Mouse (Mus musculus): ENCODE measurements around the gene Shisal1. TPM values are rescaled to one million over a fixed set of nuclear protein-coding genes. Genes with fewer than 3 reads are reported as not detected.

The Shisal1 gene
- polyA plus RNA-seq, 1 experiment from 2014 or later: 3.2 TPM

DNA sequence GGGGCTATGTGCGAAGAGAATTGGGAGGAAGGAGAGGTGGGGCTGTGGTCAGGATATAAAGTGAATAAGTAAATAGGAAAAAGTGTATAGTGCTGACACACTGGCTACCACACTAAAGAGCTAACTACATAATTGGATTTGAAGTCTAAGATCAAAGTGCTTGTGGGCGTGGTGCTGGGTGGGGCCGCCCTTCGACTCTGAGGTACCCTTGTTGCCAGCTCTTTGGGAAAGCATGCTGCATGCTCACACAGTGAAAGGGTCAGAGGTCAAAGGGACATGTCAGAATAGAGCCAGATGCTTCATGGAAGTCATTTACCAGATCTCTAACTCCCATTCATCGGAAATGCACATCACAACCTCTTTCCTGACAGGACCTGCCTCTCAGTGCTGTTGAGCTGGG is 74.1 kb downstream of the Shisal1 start:
- 66% methylated on average over 5 of the region's 5 CpGs for WGBS
- no peaks in the 10 kb centered on the region for H3K36me3 ChIP-seq (ENCODE audit: control insufficient read depth, insufficient read depth, low read length)
- H3K27ac ChIP-seq (ENCODE audit: low read depth, low read length): no peak overlapping the region

GRCm38 (mm10) chr15:84367402-84367801 is 79.5 kb downstream of the Shisal1 start:
- DNase-seq (ENCODE audit: low spot score) (no peak), ATAC-seq (ENCODE audit: low FRiP score) (no peak)
- H3K27me3 ChIP-seq (ENCODE audit: control insufficient read depth, insufficient read depth, low read length): no peaks in the 10 kb centered on the region
- H3K4me3 ChIP-seq (ENCODE audit: low read depth, low read length): no peak overlapping the region
- no peak overlapping the region for H3K4me2 ChIP-seq (replicated peaks; ENCODE audit: low read depth, low read length)
- no peaks in the 10 kb centered on the region for H3K36me3 ChIP-seq (ENCODE audit: control insufficient read depth, insufficient read depth, low read length)
- 79% methylated on average over 8 of the region's 8 CpGs for WGBS
- H3K4me1 ChIP-seq (replicated peaks; ENCODE audit: control insufficient read depth, insufficient read depth, low read length): no peaks in the 10 kb centered on the region
- no peaks in the 10 kb centered on the region for H3K9me3 ChIP-seq (ENCODE audit: control insufficient read depth, low read length)
- no peak overlapping the region for H3K27ac ChIP-seq (ENCODE audit: low read depth, low read length)
- no peak overlapping the region for H3K9ac ChIP-seq (ENCODE audit: low read depth, low read length)

More for the DNA sequence above, 74.1 kb downstream of the Shisal1 start:
- ATAC-seq (ENCODE audit: low FRiP score): no peak
- Histone ChIP-seq H3K9ac (ENCODE audit: low read depth, low read length) (no peak overlapping the region), H3K4me2 (replicated peaks; ENCODE audit: low read depth, low read length) (no peak overlapping the region), H3K9me3 (ENCODE audit: control insufficient read depth, low read length) (no peaks in the 10 kb centered on the region; the same call in 1 of the 2 replicates), H3K27me3 (ENCODE audit: control insufficient read depth, insufficient read depth, low read length) (no peaks in the 10 kb centered on the region), H3K4me3 (ENCODE audit: low read depth, low read length) (no peak overlapping the region), H3K4me1 (replicated peaks; ENCODE audit: control insufficient read depth, insufficient read depth, low read length) (no peaks in the 10 kb centered on the region)
- no peak for DNase-seq (ENCODE audit: low spot score)

DNA sequence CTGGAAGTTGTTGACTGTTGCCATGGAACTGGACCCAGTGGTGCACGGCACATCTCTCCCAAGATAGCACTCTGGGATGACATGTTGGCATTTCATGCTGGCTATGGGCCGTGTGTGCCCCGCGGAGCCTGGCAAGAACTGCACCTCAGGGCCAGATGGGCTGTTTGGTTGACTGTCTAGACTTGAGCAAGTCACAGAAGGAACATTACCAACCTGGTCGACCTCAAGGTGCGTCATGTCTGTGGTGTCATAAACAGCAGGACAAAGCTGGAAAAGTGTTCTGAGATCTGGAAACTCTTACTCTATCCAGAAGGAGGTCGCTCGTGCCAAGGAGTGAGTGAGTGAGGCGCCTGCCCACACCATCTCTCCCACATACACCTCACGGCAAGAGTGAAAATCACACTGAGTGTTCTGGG is 80.3 kb downstream of the Shisal1 start:
- ATAC-seq (ENCODE audit: low FRiP score): no peak
- 95% methylated on average over 10 of the region's 10 CpGs for WGBS
- no peak overlapping the region for H3K4me2 ChIP-seq (replicated peaks; ENCODE audit: low read depth, low read length)

GRCm38 (mm10) chr15:84365675-84366381 is 81.1 kb downstream of the Shisal1 start:
- no peak overlapping the region for H3K4me2 ChIP-seq (replicated peaks; ENCODE audit: low read depth, low read length)
- H3K36me3 ChIP-seq (ENCODE audit: control insufficient read depth, insufficient read depth, low read length): no peaks in the 10 kb centered on the region
- H3K27me3 ChIP-seq (ENCODE audit: control insufficient read depth, insufficient read depth, low read length): no peaks in the 10 kb centered on the region
- no peak overlapping the region; the same call in 1 of the 2 replicates for H3K27ac ChIP-seq (ENCODE audit: low read depth, low read length)
- no peaks in the 10 kb centered on the region for H3K4me1 ChIP-seq (replicated peaks; ENCODE audit: control insufficient read depth, insufficient read depth, low read length)
- no peaks in the 10 kb centered on the region for H3K9me3 ChIP-seq (ENCODE audit: control insufficient read depth, low read length)
- H3K4me3 ChIP-seq (ENCODE audit: low read depth, low read length): no peak overlapping the region
- DNase-seq (ENCODE audit: low spot score): peak; percentile 18
- no peak for ATAC-seq (ENCODE audit: low FRiP score)
- no peak overlapping the region for H3K9ac ChIP-seq (ENCODE audit: low read depth, low read length)
- 70% methylated on average over 17 of the region's 17 CpGs for WGBS

More for the DNA sequence above, 80.3 kb downstream of the Shisal1 start:
- H3K36me3 ChIP-seq (ENCODE audit: control insufficient read depth, insufficient read depth, low read length): no peaks in the 10 kb centered on the region
- no peaks in the 10 kb centered on the region for H3K27me3 ChIP-seq (ENCODE audit: control insufficient read depth, insufficient read depth, low read length)
- no peaks in the 10 kb centered on the region for H3K9me3 ChIP-seq (ENCODE audit: control insufficient read depth, low read length)
- DNase-seq (ENCODE audit: low spot score): no peak
- H3K9ac ChIP-seq (ENCODE audit: low read depth, low read length): no peak overlapping the region
- no peaks in the 10 kb centered on the region for H3K4me1 ChIP-seq (replicated peaks; ENCODE audit: control insufficient read depth, insufficient read depth, low read length)
- H3K4me3 ChIP-seq (ENCODE audit: low read depth, low read length): no peak overlapping the region
- no peak overlapping the region for H3K27ac ChIP-seq (ENCODE audit: low read depth, low read length)

GRCm38 (mm10) chr15:84364746-84365145 is 82.2 kb downstream of the Shisal1 start:
- H3K9me3 ChIP-seq (ENCODE audit: control insufficient read depth, low read length): no peaks in the 10 kb centered on the region
- H3K27me3 ChIP-seq (ENCODE audit: control insufficient read depth, insufficient read depth, low read length): no peaks in the 10 kb centered on the region
- no peak overlapping the region for H3K4me2 ChIP-seq (replicated peaks; ENCODE audit: low read depth, low read length)
- H3K27ac ChIP-seq (ENCODE audit: low read depth, low read length): no peak overlapping the region
- no peaks in the 10 kb centered on the region for H3K36me3 ChIP-seq (ENCODE audit: control insufficient read depth, insufficient read depth, low read length)
- DNase-seq (ENCODE audit: low spot score): no peak
- no peak for ATAC-seq (ENCODE audit: low FRiP score)
- no peak overlapping the region for H3K4me3 ChIP-seq (ENCODE audit: low read depth, low read length)
- no peaks in the 10 kb centered on the region for H3K4me1 ChIP-seq (replicated peaks; ENCODE audit: control insufficient read depth, insufficient read depth, low read length)
- H3K9ac ChIP-seq (ENCODE audit: low read depth, low read length): no peak overlapping the region
- WGBS: 86% methylated on average over 3 of the region's 3 CpGs

GRCm38 (mm10) chr15:84355081-84355480 is 91.8 kb downstream of the Shisal1 start:
- WGBS: 84% methylated on average over 5 of the region's 5 CpGs
- H3K27ac ChIP-seq (ENCODE audit: low read depth, low read length): no peak overlapping the region
- no peak overlapping the region for H3K9ac ChIP-seq (ENCODE audit: low read depth, low read length)
- no peaks in the 10 kb centered on the region for H3K36me3 ChIP-seq (ENCODE audit: control insufficient read depth, insufficient read depth, low read length)
- no peaks in the 10 kb centered on the region for H3K27me3 ChIP-seq (ENCODE audit: control insufficient read depth, insufficient read depth, low read length)
- DNase-seq (ENCODE audit: low spot score): no peak
- no peak overlapping the region for H3K4me2 ChIP-seq (replicated peaks; ENCODE audit: low read depth, low read length)
- no peaks in the 10 kb centered on the region for H3K9me3 ChIP-seq (ENCODE audit: control insufficient read depth, low read length)
- no peak overlapping the region for H3K4me3 ChIP-seq (ENCODE audit: low read depth, low read length)
- ATAC-seq (ENCODE audit: low FRiP score): no peak
- H3K4me1 ChIP-seq (replicated peaks; ENCODE audit: control insufficient read depth, insufficient read depth, low read length): no peaks in the 10 kb centered on the region; the same call in 1 of the 2 replicates

DNA sequence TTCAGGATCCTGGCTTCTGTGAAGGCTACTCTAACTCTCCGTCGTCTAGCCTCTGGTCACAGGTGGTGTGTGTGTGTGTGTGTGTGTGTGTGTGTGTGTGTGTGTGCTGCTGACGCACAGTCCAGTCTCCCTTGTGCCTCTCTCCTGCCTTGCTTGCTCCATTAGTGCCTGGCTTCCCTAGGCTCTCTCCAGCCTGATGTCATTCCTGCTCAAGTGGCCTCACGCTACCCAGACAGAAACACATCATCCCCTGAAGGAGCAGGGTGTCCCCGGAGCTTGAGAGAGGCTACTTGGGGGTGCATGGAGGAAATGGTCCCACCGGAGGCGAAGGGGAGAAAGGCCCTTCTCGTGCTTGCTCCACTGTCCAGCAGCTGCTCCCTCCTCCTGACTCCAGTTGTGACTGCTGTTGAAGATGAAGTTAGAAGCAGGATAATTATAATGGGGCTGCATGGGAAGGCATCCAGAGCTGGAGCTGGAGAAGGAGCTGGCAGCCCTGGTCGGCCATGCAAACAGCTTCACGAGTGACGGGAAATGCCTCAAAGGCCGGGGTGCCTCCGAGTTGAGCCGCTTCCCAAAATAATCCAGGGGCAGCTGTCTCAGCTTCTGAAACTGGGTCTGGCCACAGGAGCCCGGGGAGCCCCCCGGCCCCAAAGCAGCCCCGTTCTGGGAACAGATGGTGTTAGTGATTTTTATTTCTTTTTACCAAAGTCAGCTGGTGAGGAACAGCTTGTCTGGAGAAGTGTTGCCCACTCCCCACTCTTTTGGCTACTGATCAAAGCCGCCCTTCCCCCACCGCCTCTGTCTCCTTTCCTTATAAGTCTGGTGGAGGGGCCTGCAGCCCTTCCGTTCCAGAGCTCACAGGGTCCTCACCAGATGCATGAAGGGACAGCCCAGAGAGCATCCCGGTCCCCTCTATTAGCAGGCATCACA is 94.7 kb downstream of the Shisal1 start:
- H3K36me3 ChIP-seq (ENCODE audit: control insufficient read depth, insufficient read depth, low read length): no peaks in the 10 kb centered on the region
- no peak overlapping the region for H3K9ac ChIP-seq (ENCODE audit: low read depth, low read length)
- H3K27ac ChIP-seq (ENCODE audit: low read depth, low read length): no peak overlapping the region
- DNase-seq (ENCODE audit: low spot score): no peak
- no peaks in the 10 kb centered on the region for H3K9me3 ChIP-seq (ENCODE audit: control insufficient read depth, low read length)
- no peak for ATAC-seq (ENCODE audit: low FRiP score)
- H3K4me2 ChIP-seq (replicated peaks; ENCODE audit: low read depth, low read length): no peak overlapping the region
- H3K4me1 ChIP-seq (replicated peaks; ENCODE audit: control insufficient read depth, insufficient read depth, low read length): no peaks in the 10 kb centered on the region; the same call in 1 of the 2 replicates
- no peak overlapping the region for H3K4me3 ChIP-seq (ENCODE audit: low read depth, low read length)
- no peaks in the 10 kb centered on the region for H3K27me3 ChIP-seq (ENCODE audit: control insufficient read depth, insufficient read depth, low read length)
- 72% methylated on average over 21 of the region's 21 CpGs for WGBS

GRCm38 (mm10) chr15:84351342-84351741 is 95.6 kb downstream of the Shisal1 start:
- ATAC-seq (ENCODE audit: low FRiP score) (no peak), DNase-seq (ENCODE audit: low spot score) (no peak)
- no peaks in the 10 kb centered on the region for H3K36me3 ChIP-seq (ENCODE audit: control insufficient read depth, insufficient read depth, low read length)
- H3K4me3 ChIP-seq (ENCODE audit: low read depth, low read length): no peak overlapping the region
- H3K9ac ChIP-seq (ENCODE audit: low read depth, low read length): no peak overlapping the region
- no peaks in the 10 kb centered on the region; the same call in 1 of the 2 replicates for H3K4me1 ChIP-seq (replicated peaks; ENCODE audit: control insufficient read depth, insufficient read depth, low read length)
- no peak overlapping the region for H3K27ac ChIP-seq (ENCODE audit: low read depth, low read length)
- WGBS: 77% methylated on average over 7 of the region's 7 CpGs
- no peak overlapping the region for H3K4me2 ChIP-seq (replicated peaks; ENCODE audit: low read depth, low read length)
- H3K9me3 ChIP-seq (ENCODE audit: control insufficient read depth, low read length): no peaks in the 10 kb centered on the region
- no peaks in the 10 kb centered on the region for H3K27me3 ChIP-seq (ENCODE audit: control insufficient read depth, insufficient read depth, low read length)

Measured in hindbrain, embryonic 11.5 days (tissue).